Mouse (Mus musculus) liver (tissue): ENCODE measurements around the gene Pax2.

Source experiments
- DNase-seq: peaks from one replicate; pipeline ENCODE4 v3.0.0-alpha.2; 2020; ENCODE audit warnings: mixed read lengths

The Pax2 gene

DNA sequence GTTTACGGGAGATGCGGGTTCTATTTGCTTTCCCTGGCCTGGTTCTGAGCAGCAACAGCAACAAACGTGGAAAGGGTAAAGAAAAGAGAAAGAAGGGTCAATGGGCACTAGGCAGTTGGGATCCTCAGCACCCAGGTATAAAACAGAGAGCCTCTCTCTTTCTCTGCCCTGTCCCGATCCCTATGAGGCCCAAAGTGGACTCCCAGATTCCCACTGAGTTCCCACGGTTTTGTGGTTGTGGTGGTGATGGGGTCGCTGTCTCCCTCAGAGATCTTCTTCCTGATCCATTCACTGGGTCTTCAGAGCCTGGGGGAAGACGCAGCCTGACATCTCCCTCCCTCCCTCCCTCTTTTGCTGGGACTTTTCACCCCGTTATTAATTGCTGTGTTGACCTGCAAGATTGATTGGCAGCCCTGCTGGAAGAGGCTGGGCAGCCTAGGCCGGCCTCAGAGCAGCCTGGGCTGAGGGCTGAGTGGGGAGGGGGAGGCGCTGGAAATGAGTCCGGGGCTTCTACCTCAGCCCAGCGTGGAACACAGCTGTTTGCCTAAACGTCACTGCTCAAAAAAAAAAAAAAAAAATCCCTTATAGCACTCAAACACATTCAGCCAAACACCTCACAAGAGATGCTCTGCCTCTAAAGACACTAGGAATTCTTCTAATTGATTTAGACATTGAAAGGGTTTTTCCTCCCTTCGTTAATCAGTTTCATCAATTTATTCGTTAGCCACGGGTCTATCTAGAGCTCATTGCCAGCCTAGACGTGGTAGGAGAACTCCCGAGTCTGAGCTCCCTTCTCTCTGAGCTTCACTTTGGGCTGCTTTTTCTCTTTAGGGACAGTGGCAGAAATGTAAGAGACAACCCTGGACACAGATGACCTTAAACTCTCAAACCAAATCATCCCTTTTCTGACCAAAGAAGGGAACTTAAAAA, 6.5 kb upstream of the Pax2 start:
- DNase-seq: no peak

DNA sequence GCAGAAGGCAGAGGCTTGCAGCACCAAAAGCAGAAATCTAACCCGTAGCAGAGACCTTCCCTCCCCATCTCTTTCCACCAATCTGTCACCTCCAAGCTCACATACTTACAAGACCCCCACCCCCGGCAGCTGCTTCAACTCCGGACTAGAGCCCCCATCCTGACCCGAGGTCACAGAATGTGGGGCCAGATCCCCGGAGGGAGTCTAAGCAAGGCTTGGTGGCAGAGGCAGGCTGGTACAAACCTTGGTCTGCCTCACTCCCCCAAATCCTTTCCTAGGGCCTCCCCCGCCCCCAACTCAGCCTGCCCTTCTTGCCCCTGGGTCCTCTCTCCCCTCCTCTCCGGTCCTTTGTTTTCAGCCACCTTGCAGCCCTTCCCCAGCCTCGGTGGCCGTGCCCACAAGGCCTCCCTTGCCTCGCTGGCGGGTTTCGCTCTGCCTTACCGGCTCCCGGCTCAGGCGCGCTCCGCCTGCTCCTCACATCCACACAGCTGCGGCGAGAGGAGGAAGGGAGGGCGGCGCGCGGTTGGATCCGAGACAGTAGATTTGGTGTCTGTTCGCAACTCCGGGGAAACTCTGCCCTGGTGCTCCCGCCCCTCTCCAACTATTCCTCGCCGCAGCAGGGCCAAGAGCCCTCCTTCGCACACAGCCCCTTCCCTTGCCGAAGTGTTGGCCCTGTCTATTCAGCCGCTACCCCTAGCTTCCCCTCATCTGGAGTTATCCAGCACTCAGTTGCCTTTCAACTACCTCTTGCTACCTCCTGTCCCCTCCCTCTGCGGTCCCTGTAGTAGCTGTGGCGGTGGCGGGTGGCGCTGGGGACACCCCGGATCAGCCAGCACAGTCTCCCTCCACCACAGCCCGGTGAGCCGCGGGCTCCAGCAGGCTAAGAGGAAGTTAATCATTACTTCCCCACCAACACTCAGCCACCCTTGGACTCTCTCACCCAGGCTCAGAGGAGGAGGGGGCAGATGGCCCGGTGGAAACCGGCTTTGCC, 5.5 kb upstream of the Pax2 start:
- peak; percentile 61 for DNase-seq

DNA sequence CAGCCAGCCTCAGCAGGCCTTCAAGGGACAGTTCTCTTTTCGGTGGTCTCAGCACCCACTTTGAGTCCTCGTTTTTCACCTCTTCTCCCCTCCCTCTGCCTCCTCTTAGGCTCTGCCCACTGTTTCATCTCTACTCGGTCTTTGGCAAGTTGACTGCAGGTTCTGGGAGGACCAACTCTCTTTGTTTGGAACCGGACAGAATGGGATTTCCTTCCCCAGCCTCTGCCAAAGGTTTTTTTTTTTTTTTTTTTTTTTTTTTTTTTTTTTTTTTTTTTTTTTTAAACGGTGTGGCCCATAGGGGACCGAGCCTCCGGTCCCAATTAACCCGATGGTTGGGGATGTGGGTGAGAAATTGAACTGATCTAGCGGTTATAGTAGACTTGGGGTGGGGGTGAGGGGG, 4.8 kb upstream of the Pax2 start:
- no peak for DNase-seq

DNA sequence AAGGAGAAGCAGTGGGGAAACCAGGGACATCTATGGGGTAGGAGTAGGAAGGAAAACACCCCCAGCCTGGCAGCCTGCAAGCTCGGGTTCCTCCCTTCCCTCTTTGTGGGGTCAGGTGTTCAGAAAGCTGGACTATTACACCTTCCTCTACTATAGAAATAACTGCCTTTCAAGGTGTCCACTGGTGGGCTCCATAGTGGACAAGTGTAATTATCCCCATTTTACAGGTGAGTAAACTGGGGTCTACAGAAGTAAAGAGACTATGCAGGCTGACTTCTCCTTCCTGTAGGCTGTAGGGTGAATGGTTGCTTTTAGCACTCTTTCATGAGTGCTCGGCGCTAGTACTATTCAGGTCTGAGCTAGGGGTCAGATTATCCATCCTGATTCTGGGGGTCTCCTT, 4.3 kb upstream of the Pax2 start:
- DNase-seq: no peak

DNA sequence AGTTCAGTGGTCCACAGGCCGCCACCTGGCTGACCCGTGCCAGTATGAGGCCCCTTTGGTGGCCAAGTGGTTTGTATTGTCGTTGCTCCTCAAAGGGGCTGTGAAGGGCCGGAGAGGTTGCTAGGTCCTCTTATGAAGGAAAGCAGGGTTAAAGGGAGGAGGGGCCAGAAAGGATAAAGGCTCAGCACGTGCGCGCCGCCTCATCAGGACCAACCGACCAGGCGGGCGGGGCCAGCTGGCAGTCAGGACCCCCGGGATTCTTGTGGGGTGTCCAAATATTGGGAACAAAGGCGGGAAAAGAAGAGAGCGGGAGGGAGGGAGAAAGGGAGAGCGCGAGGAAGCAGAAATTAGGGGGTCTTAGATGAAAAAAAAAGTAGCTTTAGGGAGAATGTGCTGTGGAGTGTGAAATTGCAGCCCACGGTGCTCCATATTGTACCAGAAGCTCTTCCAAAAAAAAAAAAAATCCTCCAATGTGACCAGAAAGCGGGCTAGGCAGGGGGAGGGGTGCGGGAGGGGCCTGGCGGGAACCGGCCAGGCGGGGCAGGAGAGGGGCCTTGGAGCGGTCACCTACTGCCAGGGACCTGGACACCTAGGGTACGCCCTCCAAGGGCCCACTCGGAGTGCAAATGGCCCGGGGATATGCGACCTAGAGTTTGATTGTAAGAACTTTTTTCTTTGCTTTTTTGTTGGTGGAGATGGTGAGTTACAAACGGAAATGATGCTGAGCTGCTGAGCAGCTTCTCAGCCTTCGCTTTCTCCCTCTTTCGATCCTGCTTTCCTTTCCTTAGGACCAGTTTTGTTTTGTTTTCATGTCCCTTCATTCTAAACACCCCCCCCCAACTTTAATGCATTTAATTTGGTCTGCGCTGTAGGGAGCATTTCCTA, 3.5 kb upstream of the Pax2 start:
- DNase-seq: no peak

DNA sequence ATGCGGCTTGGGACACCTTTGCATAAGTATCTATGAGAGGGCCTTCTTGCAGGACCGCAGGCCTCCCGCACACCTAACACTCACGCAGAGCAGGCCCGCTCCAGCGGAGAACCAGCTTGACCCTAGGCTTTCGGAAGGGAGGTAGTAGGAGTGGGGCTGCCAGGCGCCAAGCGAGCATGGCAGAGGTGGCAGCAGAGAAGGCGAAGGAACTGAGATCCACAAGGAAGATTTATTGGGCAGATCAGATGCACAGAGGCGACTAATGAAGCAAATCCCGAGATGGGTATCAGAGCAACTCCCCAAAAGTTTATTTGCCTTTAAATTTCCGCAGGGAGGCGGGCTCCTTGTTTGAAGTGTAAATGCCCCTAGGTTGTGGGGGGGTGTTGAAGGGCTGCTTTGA, 2.5 kb upstream of the Pax2 start:
- DNase-seq: no peak

DNA sequence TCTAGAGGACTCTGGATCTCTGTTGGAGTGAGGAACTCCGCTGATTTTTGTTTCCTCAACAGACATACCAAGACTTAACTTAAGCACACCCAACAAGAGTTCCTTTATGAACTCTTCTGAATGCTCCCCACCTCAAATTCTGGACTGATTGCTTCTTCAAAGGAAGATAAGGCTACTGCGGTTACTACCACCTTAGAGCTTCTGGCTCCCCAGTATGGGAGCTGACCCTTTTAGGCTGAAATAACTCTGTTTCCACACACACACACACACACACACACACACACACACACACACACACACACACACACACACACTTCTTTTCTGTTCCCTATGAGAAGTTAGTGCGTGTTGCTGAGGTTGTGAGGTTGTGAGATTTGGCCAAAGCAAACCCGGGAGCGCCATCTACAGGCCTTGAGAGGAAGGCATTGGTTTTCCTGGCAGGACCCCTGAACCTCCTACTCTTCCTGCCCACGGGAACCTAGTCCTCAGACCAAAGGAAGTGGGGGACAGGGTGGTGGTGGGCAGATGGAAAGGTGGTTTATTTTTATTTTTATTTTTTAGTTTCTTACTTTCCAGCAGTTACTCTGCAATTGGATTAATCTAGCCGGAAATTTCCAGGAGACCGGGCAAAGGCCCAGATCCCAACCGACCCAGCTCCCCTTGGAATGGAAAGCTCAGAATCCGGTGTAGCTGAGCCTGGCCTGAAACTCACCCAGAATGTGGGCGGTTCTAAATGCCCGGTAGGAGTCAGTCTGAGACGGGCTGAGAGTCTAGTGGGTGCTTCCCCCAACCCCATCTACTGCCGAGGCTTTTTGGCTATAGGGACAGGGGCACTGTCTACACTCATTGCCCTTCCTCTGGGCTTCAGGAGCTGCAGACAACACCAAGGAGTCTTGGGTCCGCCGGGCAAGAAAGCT, 1.1 kb upstream of the Pax2 start:
- DNase-seq: peak; percentile 42

DNA sequence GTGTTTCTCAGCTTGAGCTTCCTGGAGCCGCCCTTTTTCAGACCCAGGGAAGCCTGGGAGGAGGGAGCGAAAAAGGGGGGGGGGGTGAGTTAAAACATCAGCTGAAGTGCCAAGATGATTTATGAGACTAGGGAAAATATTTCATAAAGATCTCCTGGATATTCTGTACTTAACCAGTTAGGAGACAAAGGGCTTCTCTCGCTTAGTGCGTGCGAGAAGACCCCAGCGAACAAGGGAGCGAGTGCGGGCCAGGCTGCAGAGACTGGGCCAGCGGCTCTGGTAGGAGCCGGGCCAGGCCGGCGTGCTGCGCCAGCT, 510 bp upstream of the Pax2 start:
- no peak for DNase-seq

DNA sequence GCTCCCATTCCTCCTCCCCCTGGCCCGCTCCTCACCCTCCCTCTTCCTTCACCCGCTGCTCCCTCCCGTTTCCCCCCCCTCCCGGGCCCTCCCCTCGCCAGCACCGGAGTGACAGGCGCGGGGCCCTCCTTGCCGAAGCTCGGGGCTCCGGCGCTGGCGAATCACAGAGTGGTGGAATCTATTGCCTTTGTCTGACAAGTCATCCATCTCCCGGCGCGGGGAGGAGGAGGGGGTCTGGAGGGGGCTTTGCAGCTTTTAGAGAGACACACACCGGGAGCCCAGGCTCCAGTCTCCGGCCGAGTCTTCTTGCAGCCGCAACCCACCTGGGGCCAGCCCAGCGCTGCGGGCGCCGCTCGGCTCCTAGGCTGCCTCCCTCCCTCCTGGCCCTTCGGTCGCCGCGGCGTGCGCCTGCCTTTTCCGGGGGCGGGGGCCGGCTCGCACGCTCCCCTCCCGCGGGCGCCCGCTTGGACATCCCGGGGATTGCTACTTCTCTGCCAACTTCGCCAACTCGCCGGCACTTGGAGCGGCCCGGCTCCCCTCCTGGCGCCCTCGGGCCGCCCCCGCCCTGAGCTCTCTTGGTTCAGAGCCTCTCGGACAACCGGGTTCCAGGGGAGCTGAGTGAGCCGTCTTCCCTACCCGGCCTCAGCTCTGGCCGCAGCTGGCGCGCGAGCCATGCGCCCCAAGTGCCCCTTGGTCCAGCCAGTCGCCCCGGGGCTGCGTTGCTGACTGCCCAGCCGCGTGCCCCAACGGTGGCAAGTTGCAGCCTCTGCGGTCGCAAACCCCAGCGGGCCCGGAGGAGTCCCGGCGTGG, 781 bp downstream of the Pax2 start:
- DNase-seq: no peak

DNA sequence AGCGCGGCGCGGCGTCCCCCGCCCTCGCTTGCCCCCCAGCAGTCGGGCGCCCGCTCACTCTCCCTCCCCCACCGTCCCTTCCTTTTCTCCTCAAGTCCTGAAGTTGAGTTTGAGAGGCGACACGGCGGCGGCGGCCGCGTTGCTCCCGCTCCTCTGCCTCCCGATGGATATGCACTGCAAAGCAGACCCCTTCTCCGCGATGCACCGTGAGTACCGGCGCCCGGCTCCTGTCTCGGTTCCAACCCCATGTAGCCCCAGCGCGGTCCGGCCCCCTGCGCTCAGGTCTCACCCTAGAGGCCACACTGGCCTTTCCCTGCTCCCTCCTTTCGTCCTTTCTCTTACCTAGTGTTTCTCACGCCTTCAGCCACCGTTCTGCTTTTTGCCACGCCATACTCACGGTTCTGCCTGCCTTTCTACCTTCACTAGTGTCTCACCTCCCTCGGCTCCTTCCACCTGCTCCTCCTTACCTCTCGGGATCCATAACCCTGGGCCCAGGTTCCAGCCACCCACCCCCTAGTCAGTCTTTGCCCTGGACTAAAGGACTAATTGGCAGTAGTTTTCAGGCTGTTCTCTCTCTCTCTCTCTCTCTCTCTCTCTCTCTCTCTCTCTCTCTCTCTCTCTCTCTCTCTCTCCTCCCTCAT, 1.5 kb downstream of the Pax2 start:
- DNase-seq: no peak

DNA sequence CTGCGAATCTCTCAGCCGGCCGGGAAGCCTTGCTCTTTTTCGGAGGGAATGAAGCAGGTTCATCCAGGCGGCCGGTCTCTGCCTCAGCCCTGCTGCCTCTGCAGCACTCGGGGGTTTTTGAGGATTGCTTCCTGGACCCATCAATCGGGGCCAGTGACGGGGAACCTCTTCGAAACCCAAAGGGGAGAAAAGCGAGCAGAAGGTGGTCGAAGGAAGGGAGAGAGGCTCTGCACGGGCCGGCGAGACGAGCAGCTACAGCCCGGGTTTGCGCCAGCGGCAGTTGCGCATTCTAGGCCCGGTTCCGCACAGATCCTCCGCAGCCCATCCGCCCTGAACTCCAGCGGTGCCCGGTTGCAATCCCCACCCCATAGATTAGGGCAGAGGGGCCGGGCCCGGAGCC, 3.0 kb downstream of the Pax2 start:
- no peak for DNase-seq

DNA sequence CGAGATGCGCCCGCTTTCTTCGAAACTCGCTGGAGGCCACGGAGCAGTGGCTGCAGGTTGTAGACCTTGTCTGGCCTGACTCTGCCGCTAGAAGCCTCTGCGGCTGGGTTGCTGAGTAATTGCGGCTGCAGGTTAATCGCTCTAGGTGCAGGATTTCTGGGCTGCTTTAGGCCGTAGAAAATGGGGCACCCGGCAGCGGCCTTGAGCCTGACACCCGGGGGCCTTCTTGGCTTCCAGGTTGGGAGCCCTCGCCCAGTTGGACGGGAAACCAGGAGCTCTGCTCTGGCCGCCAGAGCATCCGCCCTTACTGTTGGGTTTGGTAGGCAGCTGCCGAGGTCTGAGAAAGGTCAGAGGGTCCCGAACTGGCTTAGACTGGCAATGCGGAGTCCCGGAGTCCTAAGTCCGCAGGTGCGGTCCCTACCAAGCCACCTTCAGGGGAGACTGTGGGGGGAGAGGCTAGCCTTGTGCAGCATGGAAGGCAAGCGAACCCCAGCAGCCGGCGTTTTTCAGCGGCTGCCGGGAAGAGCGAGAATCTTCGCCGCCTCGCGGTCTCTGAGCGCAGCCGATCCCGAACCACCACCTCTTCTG, 3.8 kb downstream of the Pax2 start:
- DNase-seq: no peak

DNA sequence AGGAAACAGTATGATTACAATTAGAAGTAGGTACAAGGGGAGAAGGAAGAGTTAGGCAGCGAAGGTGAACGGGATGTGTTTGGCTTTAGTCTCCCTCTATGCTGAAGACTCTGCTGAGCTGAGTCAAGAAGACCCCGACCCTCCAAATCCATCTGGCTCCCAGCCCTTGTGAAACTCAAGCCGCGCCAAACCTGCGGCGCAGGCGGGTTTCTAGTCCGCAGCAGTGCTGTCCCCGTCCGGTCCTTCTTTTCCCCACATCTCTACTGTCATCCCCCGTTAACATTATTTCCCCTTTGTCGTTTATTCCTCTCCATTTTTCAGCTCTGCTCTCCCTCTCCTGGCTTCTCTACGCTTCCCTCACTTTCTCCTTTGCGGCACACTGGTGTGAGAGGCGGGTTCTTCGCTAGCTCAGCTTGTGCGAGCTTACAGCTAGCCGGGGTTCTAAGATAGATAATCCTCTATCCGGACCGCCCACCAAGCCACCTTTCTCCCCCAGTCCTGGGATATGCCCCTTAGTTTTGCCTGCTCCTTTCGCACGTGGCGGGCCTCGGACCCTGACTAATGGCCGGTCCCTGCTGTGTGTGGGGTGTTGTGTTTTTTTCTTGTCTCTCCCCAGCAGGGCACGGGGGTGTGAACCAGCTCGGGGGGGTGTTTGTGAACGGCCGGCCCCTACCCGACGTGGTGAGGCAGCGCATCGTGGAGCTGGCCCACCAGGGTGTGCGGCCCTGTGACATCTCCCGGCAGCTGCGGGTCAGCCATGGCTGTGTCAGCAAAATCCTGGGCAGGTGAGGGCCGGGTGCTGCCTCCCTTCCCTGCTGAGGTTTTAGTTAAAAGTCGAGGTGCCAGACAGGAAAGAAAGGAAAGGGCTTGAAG, 4.7 kb downstream of the Pax2 start:
- DNase-seq: no peak

DNA sequence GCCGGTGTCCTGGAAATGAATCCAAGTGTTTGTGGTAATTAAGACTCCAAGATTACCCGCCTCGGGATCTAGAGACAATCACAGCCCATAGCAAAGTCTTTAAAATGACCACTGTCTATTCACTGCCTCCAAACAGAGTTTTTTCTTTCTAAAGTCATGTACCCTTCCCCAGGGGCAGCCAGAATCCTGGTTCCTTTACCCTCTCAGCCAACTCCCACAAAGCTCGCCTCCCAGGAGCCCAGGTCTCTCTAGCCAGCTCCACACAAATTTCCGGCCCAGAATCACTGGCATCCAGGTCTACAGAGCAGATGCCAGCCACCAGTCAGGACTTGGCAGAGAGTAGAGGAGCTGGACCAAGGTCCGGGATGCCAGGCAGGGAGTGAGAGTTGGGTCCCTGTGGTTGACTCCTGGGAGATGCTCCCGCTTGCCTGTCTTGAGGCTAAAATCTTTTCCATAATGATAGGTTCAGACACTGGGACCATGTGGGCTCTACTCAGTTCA, 6.3 kb downstream of the Pax2 start:
- DNase-seq: no peak

DNA sequence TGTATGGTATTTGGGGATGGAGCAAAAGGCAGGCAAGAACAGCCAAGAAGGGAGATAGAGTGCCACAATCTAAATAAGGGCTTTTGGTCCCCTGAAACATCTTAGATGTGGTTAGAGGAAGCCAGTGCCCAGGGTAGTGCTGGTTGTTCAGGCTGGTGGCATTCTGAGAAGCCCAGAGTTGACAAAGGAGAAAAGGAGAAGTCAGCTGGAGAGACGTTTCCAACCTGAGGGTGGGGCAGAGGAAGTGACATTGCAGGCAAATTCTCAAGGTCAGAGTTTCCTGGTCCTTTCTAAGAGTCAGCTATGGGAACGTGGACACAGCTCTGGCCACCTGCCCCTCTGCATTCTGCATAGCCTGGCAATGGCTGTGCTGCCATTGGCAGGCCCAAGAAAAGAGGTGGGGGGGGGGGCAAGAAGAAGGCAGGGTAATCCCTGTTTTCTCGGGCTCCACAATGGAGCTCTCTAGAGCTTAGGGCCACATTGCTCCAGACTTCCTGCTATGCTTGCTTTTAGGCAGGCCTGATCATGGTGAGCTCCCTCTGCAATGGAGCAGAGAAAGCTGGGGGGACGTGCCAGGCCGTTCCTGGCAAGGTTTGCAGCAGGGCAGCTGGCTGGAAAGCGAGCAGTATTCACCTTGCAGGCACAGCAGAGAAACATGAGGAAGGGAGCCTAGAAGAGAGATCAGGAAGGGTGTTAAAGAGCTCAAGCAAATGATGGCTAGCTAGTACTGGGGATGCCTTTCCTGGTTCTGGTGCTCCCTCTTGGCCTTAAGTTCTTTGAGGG, 14.6 kb downstream of the Pax2 start:
- DNase-seq: no peak

DNA sequence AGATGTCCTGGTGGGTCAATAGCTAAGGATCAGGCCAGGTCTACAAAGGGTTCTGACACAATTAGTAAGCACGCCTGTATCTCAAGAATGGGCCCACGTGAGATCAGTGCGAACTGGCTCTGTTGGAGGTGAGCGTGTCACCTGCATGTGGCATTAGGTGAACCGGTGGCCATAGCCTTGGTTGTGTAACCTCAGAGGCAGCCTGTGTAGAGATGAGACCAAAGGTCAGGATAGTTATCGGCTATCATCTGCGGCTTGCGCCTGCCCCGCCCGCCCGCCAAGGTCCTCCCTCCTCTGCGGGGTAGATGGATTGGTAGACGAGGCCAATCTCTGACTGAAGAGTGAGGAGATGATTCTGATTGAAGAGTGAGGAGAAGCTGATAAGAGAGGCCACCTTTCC, 15.7 kb downstream of the Pax2 start:
- peak; percentile 23 for DNase-seq

DNA sequence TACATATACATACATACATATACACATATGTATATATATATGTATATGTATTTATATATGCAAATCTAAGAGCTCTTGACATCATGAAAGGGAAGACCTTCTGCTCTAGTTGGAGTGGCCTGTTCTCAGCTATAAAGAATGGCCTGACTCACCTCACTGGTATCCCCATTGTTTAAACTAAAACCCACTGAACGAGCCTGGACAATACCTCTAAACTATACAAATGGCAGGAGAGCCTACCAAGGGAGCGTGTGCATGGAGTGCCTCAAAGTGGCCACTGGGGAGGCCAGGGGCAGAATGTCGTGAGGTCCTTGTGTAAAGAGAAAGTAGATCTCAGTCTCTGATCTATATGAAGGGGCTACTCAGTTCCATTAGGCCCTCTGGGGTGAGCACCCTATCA, 26.1 kb downstream of the Pax2 start:
- no peak for DNase-seq

DNA sequence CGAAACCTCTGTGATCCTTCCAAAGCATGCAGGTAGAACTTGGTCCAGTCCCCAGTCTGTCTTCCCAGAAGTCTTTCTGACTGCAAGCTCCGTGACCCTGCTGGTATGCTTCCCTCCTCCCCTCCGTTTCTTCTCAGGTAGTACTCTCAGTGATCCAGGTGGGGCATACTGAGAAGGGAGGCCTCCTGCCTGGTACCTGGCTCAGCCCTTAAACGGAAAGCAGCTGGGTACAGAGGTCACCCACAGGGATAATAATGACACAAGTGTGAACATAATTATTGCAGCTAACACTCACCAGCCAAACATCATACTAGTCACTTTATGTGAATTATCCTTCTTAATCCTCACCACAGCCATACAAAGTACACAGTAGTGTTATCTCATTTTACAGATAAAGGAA, 28.5 kb downstream of the Pax2 start:
- no peak for DNase-seq
